Mouse (Mus musculus) forebrain, embryonic 16.5 days (tissue): ENCODE data around the gene Herc2. TPM values are rescaled to one million over a fixed set of nuclear protein-coding genes. Genes with fewer than 3 reads are reported as not detected.

Source experiments
- ATAC-seq: fragments of 200-750 bp; cut with Nextera tagmentation; 2 replicates; pipeline ENCODE4 v1.8.0; 2017; ENCODE audit warnings: mild to moderate bottlenecking, moderate library complexity
- H3K27ac ChIP-seq: fragments of 300-500 bp; sonication (generic); 2 replicates; pipeline ENCODE4 v1.5.1; 2014; ENCODE audit warnings: low read length, control low read depth
- H3K27me3 ChIP-seq: fragments of 300-500 bp; sonication (generic); replicated peaks from 2 replicates; pipeline ENCODE4 v1.6.1; 2014; ENCODE audit warnings: low read length; ENCODE audit not compliant: control insufficient read depth, insufficient read depth
- H3K36me3 ChIP-seq: fragments of 300-500 bp; sonication (generic); 2 replicates; pipeline ENCODE4 v1.6.1; 2014; ENCODE audit not compliant: control insufficient read depth, insufficient read depth
- H3K4me1 ChIP-seq: fragments of 300-500 bp; sonication (generic); replicated peaks from 2 replicates; pipeline ENCODE4 v1.6.1; 2014; ENCODE audit warnings: low read length; ENCODE audit not compliant: control insufficient read depth, insufficient read depth
- H3K4me2 ChIP-seq: fragments of 300-500 bp; sonication (generic); 2 replicates; pipeline ENCODE4 v1.6.1; 2014; ENCODE audit warnings: mild to moderate bottlenecking, low read length, control low read depth
- H3K4me3 ChIP-seq: fragments of 300-500 bp; sonication (generic); replicated peaks from 2 replicates; pipeline ENCODE4 v1.5.1; 2014; ENCODE audit warnings: mild to moderate bottlenecking, low read length, control low read depth
- H3K9ac ChIP-seq: fragments of 300-500 bp; sonication (generic); replicated peaks from 2 replicates; pipeline ENCODE4 v1.6.1; 2014; ENCODE audit warnings: low read depth, low read length, control low read depth
- H3K9me3 ChIP-seq: fragments of 300-500 bp; sonication (generic); 2 replicates; pipeline ENCODE4 v1.6.1; 2016; ENCODE audit warnings: low read length; ENCODE audit not compliant: control insufficient read depth
- WGBS: fragments of 180-500 bp; shearing (Covaris S2); extraction: QIAGEN DNeasy Blood & Tissue Kit; methylation state at CpG from one replicate; pipeline ENCODE4 v1.1.7; 2014; 5-methylcytosine and 5-hydroxymethylcytosine counted together
- polyA plus RNA-seq: library from polyadenylated mRNA; unstranded; fragments of >200 nt; fragmentation: Nextera tagmentation; extraction: Ambion mirVana; gene quantifications from 2 replicates; pipeline ENCODE4 v1.2.1, GENCODE M21; 2015

Herc2 gene
- polyA plus RNA-seq, 1 experiment from 2014 or later = 56.2 TPM

DNA sequence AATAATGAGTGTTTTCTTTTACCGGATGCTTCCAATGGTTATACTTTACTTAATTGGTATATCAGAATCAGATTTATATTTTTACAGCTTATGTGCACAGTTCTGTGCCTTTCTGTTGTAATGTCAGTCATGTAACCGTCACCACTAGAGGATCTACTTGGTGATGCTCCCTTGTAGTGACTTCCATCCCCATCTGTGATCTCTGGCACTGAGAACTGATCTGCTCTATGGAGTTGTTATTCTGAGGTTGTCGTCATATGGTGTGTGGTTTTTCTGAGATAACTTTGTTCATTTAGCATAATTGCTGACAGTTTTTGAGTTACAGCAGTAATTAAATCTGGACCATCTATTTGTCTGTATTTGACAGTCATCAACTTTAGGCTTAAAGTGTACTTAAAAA lies 5.3 kb downstream of the Herc2 start:
- no peak overlapping the region for H3K27ac ChIP-seq
- no peaks in the 10 kb centered on the region for H3K9me3 ChIP-seq
- WGBS = 68% methylated on average over 3 of the region's 3 CpGs
- H3K36me3 ChIP-seq = peaks cover 8% of the 10 kb centered on the region; the same call in 1 of the 2 replicates
- H3K4me3 ChIP-seq = no peak overlapping the region
- no peaks in the 10 kb centered on the region for H3K27me3 ChIP-seq
- no peak overlapping the region for H3K4me2 ChIP-seq
- ATAC-seq = peak; percentile 80
- peaks cover 16% of the 10 kb centered on the region for H3K4me1 ChIP-seq
- no peak overlapping the region for H3K9ac ChIP-seq

DNA sequence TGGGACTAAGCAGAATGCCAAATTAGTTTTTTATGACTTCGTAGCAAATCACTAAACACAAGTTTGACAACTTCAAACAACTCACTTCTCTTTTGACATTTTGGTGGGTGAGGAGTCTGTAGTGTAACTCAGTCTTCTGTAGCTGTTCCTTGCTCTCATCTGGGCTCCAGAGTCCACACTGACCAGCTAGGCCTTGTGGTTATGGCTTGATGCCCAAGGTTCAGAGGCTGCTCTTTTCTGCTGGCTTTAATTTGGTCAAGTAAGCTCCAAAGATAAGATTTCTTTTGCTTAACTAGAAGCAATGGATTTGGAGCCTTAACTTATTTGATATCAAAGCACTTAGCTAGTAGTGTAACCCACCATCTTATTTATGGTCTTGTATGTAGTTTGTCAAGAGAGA lies 14.9 kb downstream of the Herc2 start:
- Histone ChIP-seq H3K9me3 (no peaks in the 10 kb centered on the region), H3K4me2 (no peak overlapping the region), H3K9ac (no peak overlapping the region), H3K27ac (no peak overlapping the region), H3K4me3 (no peak overlapping the region), H3K27me3 (no peaks in the 10 kb centered on the region), H3K4me1 (no peaks in the 10 kb centered on the region), H3K36me3 (peaks cover 5% of the 10 kb centered on the region)
- no peak for ATAC-seq
- 94% methylated on average over 1 of the region's 1 CpGs for WGBS

DNA sequence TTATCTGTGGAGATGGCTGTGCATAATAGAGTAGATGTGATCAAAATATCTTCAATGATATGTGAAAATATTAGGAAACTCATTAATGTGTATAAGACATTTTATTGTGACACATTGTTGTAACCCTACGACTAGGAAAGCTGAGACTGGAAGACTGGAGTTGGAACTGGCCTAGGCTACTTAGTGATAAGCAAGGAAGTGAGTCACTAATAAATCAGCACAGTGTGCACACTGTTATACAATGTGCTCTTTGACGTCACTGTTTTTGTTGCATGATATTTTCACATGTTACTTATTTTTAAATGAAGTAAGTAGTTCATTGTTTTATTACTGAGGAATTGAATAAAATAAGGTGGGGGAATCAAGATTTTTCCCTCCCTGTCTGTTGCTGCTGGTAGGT lies 16.1 kb downstream of the Herc2 start:
- no peaks in the 10 kb centered on the region for H3K4me1 ChIP-seq
- no peak overlapping the region for H3K9ac ChIP-seq
- ATAC-seq = no peak
- 86% methylated on average over 2 of the region's 2 CpGs for WGBS
- H3K27me3 ChIP-seq = no peaks in the 10 kb centered on the region
- H3K27ac ChIP-seq = no peak overlapping the region
- no peaks in the 10 kb centered on the region for H3K9me3 ChIP-seq
- H3K4me3 ChIP-seq = no peak overlapping the region
- H3K4me2 ChIP-seq = no peak overlapping the region
- peaks cover 5% of the 10 kb centered on the region for H3K36me3 ChIP-seq

DNA sequence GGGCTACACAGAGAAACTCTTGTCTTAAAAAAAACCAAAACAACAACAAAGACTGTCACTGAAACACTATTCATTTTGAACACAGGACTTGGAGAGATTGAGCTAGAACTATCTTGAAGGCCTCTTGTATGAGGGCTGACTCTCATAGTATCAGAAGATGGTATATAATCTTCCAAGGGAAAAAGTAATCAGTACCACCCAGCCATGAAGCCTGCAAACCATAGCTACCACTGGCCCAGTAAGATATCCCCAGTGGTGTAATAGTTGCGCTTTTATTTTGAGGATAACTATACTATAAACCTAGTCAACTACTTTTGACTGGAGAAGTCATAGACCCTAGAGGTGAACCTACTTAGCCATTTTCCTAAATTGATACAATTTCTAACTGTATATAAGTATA lies 16.6 kb downstream of the Herc2 start:
- no peak overlapping the region for H3K4me3 ChIP-seq
- no peak overlapping the region for H3K9ac ChIP-seq
- H3K27me3 ChIP-seq = no peaks in the 10 kb centered on the region
- no peak overlapping the region for H3K27ac ChIP-seq
- WGBS = 97% methylated on average over 1 of the region's 1 CpGs
- H3K4me1 ChIP-seq = no peaks in the 10 kb centered on the region
- no peak for ATAC-seq
- H3K4me2 ChIP-seq = no peak overlapping the region
- H3K36me3 ChIP-seq = peaks cover 5% of the 10 kb centered on the region
- no peaks in the 10 kb centered on the region for H3K9me3 ChIP-seq

DNA sequence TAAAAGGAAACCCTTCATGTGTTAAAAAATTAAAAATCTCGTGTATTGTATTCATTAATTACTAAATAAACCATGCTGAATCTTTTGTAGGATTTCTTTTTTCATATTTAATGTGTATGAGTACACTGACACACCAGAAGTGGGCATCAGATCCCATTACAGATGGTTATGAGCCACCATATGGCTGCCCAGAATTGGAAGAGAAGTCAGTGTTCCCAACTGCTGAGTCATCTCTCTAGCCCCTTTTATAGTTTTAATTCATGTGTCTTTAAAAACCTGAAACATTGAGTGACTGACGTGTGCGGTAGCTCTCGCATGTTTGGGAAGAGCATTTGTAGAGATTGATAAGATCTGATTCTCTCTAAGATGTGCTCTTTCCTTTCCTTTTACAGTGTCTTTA lies 21.7 kb downstream of the Herc2 start:
- H3K9ac ChIP-seq = no peak overlapping the region
- H3K36me3 ChIP-seq = peaks cover 6% of the 10 kb centered on the region; the same call in 1 of the 2 replicates
- H3K4me2 ChIP-seq = no peak overlapping the region
- H3K27ac ChIP-seq = no peak overlapping the region
- H3K4me3 ChIP-seq = no peak overlapping the region
- no peaks in the 10 kb centered on the region for H3K9me3 ChIP-seq
- 77% methylated on average over 4 of the region's 4 CpGs for WGBS
- H3K27me3 ChIP-seq = no peaks in the 10 kb centered on the region
- no peaks in the 10 kb centered on the region for H3K4me1 ChIP-seq
- no peak for ATAC-seq

DNA sequence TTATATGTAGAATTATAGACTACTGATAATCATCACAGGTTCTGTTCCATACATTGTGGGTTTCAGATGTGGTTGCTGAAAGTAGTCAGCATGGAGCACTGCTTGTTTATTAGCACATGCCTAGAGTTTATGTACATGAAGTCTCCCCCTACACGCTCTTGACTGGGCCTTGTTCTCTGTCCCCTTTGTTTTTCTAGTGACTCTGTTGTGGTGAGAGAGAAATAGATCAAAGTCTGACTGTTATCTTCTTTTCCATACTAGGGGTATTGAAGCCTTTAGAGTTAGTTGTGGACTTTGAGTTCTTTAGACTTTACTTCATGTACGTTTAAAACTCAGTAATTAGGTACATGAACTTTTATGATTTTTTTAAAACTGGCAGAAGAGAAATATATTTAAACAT lies 33.0 kb downstream of the Herc2 start:
- no peaks in the 10 kb centered on the region for H3K9me3 ChIP-seq
- no peaks in the 10 kb centered on the region for H3K27me3 ChIP-seq
- H3K4me1 ChIP-seq = no peaks in the 10 kb centered on the region
- H3K36me3 ChIP-seq = peaks cover 10% of the 10 kb centered on the region
- 91% methylated on average over 2 of the region's 2 CpGs for WGBS
- ATAC-seq = no peak
- H3K4me2 ChIP-seq = no peak overlapping the region
- no peak overlapping the region for H3K27ac ChIP-seq
- H3K4me3 ChIP-seq = no peak overlapping the region
- H3K9ac ChIP-seq = no peak overlapping the region

DNA sequence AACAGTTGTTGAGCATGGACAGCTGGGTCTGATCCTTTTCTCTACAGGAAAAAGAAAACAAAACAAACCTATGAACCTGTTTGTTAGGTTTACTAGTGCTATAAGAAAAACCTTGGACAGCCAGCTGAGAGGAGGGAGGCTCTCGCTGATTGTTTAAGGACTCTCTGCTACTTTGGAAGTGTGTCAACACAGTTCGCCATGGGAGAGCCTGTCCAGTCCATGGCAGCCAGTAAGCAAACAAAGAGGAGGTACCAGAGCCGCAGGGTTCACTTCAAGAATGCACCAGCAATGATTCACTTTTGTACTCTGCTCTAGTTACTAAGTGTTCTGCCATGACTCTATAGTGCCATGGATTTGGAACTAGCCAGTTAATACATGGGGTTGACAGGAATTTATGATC lies 39.1 kb downstream of the Herc2 start:
- H3K36me3 ChIP-seq = peaks cover 31% of the 10 kb centered on the region
- H3K4me2 ChIP-seq = no peak overlapping the region
- no peaks in the 10 kb centered on the region for H3K27me3 ChIP-seq
- 90% methylated on average over 3 of the region's 3 CpGs for WGBS
- no peak overlapping the region for H3K4me3 ChIP-seq
- H3K27ac ChIP-seq = no peak overlapping the region
- no peaks in the 10 kb centered on the region for H3K9me3 ChIP-seq
- no peak for ATAC-seq
- H3K9ac ChIP-seq = no peak overlapping the region
- H3K4me1 ChIP-seq = no peaks in the 10 kb centered on the region

DNA sequence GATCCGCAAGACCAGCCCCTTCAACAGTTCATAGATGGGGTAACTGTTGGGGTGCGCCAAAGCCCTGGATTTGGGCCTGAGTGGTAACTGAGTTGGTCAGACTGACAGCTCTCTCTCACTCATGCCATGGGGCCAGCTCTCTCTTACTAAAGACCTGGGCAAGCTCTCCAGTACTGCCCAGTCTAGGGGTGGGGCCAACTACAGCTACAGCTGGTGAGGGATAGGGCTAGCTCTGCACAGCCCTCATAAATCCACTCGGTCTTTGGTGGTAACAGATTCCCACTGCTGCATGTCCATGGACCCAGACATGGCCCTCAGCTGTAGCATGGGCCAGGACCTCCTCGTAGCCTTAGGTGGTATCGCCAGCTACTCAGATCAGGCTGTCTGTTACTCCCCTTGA lies 41.4 kb downstream of the Herc2 start:
- H3K9me3 ChIP-seq = no peaks in the 10 kb centered on the region
- H3K4me2 ChIP-seq = no peak overlapping the region
- no peak overlapping the region for H3K4me3 ChIP-seq
- no peaks in the 10 kb centered on the region for H3K4me1 ChIP-seq
- no peaks in the 10 kb centered on the region for H3K27me3 ChIP-seq
- no peak overlapping the region for H3K27ac ChIP-seq
- ATAC-seq = no peak
- 97% methylated on average over 5 of the region's 5 CpGs for WGBS
- H3K9ac ChIP-seq = no peak overlapping the region
- peaks cover 40% of the 10 kb centered on the region for H3K36me3 ChIP-seq

DNA sequence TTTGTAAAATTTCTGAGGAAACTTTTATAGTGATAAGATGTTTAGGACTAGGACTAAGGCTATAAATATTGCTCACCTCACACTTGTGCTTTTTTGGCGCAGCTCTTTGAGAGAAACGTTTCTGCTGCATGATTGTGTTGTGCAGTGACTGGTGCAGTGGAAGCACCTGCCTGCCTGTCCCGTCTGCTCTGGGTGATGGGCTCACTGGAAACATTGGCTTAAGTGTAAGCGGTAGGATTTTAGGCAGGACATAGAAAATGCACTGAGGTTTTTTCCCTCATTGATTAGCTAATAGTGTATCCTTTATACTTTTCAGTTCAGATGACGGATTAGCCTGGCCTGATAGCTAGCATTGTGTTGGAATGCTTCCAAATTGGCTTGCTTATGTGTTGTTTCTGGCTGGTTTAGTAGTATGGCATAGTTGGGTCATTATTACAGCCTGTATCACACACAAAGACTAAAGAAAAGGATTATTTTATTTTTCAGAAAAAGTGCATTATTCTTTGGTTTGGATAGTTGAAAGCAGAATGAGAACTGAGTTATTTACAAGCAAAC lies 52.4 kb downstream of the Herc2 start:
- Histone ChIP-seq H3K4me3 (no peak overlapping the region), H3K27me3 (no peaks in the 10 kb centered on the region), H3K27ac (no peak overlapping the region), H3K36me3 (peaks cover 32% of the 10 kb centered on the region), H3K4me1 (0 out of 2 replicates have a peak, but pooled peaks cover 4% of the 10 kb centered on the region), H3K9me3 (no peaks in the 10 kb centered on the region), H3K9ac (no peak overlapping the region), H3K4me2 (no peak overlapping the region)
- peak; percentile 55; the same call in 1 of the 2 replicates for ATAC-seq
- 24% methylated on average over 5 of the region's 5 CpGs for WGBS

DNA sequence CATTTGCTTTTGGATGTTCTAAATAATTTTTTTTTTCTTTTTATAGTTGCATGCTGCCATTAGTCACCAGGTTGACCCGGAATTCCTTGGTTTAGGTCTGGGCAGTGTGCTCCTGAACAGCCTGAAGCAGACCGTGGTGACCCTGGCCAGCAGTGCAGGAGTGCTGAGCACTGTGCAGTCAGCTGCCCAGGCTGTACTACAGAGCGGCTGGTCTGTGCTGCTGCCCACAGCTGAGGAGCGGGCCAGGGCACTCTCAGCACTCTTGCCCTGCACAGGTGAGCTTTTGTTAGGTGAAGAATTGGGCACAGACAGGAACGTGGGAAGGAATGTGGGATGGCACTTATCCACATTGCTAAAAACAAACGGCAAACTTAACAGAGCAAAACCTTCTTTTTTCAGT lies 63.0 kb downstream of the Herc2 start:
- no peak for ATAC-seq
- 92% methylated on average over 6 of the region's 6 CpGs for WGBS
- no peak overlapping the region for H3K4me2 ChIP-seq
- peaks cover 23% of the 10 kb centered on the region for H3K36me3 ChIP-seq
- H3K4me3 ChIP-seq = no peak overlapping the region
- no peaks in the 10 kb centered on the region for H3K27me3 ChIP-seq
- no peaks in the 10 kb centered on the region for H3K9me3 ChIP-seq
- H3K27ac ChIP-seq = no peak overlapping the region
- no peak overlapping the region for H3K9ac ChIP-seq
- no peaks in the 10 kb centered on the region for H3K4me1 ChIP-seq
